Mouse (Mus musculus) myocyte (in vitro differentiated cells): ENCODE results near the gene Per1. TPM values are rescaled to one million over a fixed set of nuclear protein-coding genes. Genes with fewer than 3 reads are reported as not detected.

Source experiments
- H3K27me3 ChIP-seq: one replicate; pipeline ENCODE4 v1.6.1; 2011; ENCODE audit not compliant: control insufficient read depth, insufficient read depth, insufficient read length
- H3K36me3 ChIP-seq: one replicate; pipeline ENCODE4 v1.6.1; 2011; ENCODE audit not compliant: control insufficient read depth, insufficient read depth
- H3K4me2 ChIP-seq: one replicate; pipeline ENCODE4 v1.6.1; 2011; ENCODE audit warnings: low read depth, control low read depth
- H3K4me3 ChIP-seq: one replicate; pipeline ENCODE4 v1.5.1; 2011; ENCODE audit warnings: mild to moderate bottlenecking, control low read depth, moderate library complexity
- H3K79me2 ChIP-seq: one replicate; pipeline ENCODE4 v1.6.1; 2011; ENCODE audit not compliant: control insufficient read depth, insufficient read depth
- H3ac ChIP-seq: one replicate; pipeline ENCODE4 v1.6.1; 2011; ENCODE audit not compliant: control insufficient read depth, insufficient read length
- CEBPB ChIP-seq: IDR thresholded peaks from 2 replicates; pipeline ENCODE4 v1.6.1; 2011; ENCODE audit warnings: mild to moderate bottlenecking, moderate library complexity; ENCODE audit not compliant: poor library complexity, insufficient read depth, severe bottlenecking
- E2F4 ChIP-seq: IDR thresholded peaks from one replicate; pipeline ENCODE4 v1.6.1; 2011; ENCODE audit warnings: mild to moderate bottlenecking, control low read depth, moderate library complexity; ENCODE audit not compliant: insufficient read depth
- MAX ChIP-seq: IDR thresholded peaks from one replicate; pipeline ENCODE4 v1.6.1; 2011; ENCODE audit warnings: low read depth, mild to moderate bottlenecking, control low read depth
- MYOD1 ChIP-seq, 3 experiments: IDR thresholded peaks; one replicate each; pipeline ENCODE4 v1.6.1; 2011; ENCODE audit warnings: control low read depth in 2 of 3, low read depth in 2 of 3, mild to moderate bottlenecking in 2 of 3, moderate library complexity in 1 of 3; ENCODE audit not compliant: insufficient read length in 2 of 3, control insufficient read depth in 1 of 3
- MYOG ChIP-seq, 3 experiments: IDR thresholded peaks; one replicate each; pipeline ENCODE4 v1.6.1; 2011; ENCODE audit warnings: control low read depth in 2 of 3, low read depth in 2 of 3, mild to moderate bottlenecking in 2 of 3; ENCODE audit not compliant: insufficient read length in 2 of 3, control insufficient read depth in 1 of 3, insufficient read depth in 1 of 3
- POLR2A ChIP-seq: IDR thresholded peaks from one replicate; pipeline ENCODE4 v1.6.1; 2011; ENCODE audit warnings: low read depth, mild to moderate bottlenecking, control low read depth, moderate library complexity; ENCODE audit not compliant: insufficient read length
- POLR2AphosphoS2 ChIP-seq: IDR thresholded peaks from one replicate; pipeline ENCODE4 v1.6.1; 2011; ENCODE audit warnings: low read depth, control low read depth; ENCODE audit not compliant: insufficient read length
- REST ChIP-seq: IDR thresholded peaks from one replicate; pipeline ENCODE4 v1.6.1; 2011; ENCODE audit warnings: mild to moderate bottlenecking, control low read depth, moderate library complexity; ENCODE audit not compliant: insufficient read depth, insufficient read length
- SRF ChIP-seq: IDR thresholded peaks from one replicate; pipeline ENCODE4 v1.6.1; 2011; ENCODE audit warnings: low read depth; ENCODE audit not compliant: control insufficient read depth, insufficient read length
- TCF12 ChIP-seq: IDR thresholded peaks from one replicate; pipeline ENCODE4 v1.6.1; 2011; ENCODE audit warnings: mild to moderate bottlenecking, control low read depth; ENCODE audit not compliant: poor library complexity, insufficient read depth, severe bottlenecking
- TCF3 ChIP-seq: IDR thresholded peaks from one replicate; pipeline ENCODE4 v1.6.1; 2011; ENCODE audit warnings: low read depth, control low read depth; ENCODE audit not compliant: insufficient read length
- USF1 ChIP-seq: IDR thresholded peaks from one replicate; pipeline ENCODE4 v1.6.1; 2011; ENCODE audit warnings: low read depth, mild to moderate bottlenecking, control low read depth, moderate library complexity
- polyA plus RNA-seq: library from polyadenylated mRNA; unstranded; fragments of >200 nt; fragmentation: generic; extraction: Trizol; gene quantifications from one replicate; pipeline ENCODE4 v1.2.1, GENCODE M21; 2012; ENCODE audit warnings: missing spikeins

Per1 gene
- polyA plus RNA-seq, 1 experiment = 8.9 TPM

GRCm38 (mm10) chr11:69061255-69061912 lies 33.6 kb upstream of the Per1 start:
- peak overlapping the region; percentile 66 for H3K4me3 ChIP-seq
- H3K27me3 ChIP-seq = no peaks in the 10 kb centered on the region
- no peak overlapping the region for H3ac ChIP-seq
- H3K36me3 ChIP-seq = no peaks in the 10 kb centered on the region
- H3K79me2 ChIP-seq = peaks cover 23% of the 10 kb centered on the region
- H3K4me2 ChIP-seq = peak overlapping the region; percentile 97
- TF ChIP-seq MAX (no peak), MYOD1 (IDR thresholded peaks at IDR 0.05; ENCODE audit: control insufficient read depth in 1 of 3, insufficient read length in 2 of 3, low read depth in 2 of 3) (no peak), E2F4 (no peak), CEBPB (no peak), POLR2A (no peak), TCF3 (no peak), REST (no peak)

DNA sequence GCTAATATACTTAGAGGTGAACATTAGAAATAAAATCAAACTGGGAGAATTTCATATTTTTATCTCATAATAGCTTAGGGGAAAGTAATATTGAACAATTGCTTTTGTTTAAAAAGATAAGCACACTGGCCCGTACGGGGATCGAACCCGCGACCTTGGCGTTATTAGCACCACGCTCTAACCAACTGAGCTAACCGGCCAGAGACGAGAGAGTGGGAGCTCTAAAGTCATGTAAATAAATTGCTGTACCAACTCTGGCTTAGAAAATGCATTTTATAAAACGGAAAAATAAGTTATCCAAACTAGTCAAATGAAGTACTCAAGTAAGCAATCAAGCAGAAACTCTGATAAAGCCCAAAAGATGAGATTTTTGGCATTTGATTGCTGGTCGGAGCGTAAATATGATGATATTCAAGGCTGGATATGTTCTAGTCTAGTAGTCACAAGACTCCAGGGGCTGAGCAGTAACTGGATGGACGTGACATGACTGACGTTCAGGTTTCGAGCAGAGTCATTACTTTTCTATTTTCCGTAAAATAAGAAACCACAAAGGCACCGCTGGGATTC lies 32.7 kb upstream of the Per1 start:
- Histone ChIP-seq H3K4me3 (peak overlapping the region; percentile 66), H3ac (no peak overlapping the region), H3K27me3 (no peaks in the 10 kb centered on the region), H3K79me2 (peaks cover 23% of the 10 kb centered on the region), H3K36me3 (no peaks in the 10 kb centered on the region), H3K4me2 (peak overlapping the region; percentile 97)
- no peak for TF ChIP-seq TCF12
- TF ChIP-seq MYOD1 (IDR thresholded peaks at IDR 0.05; ENCODE audit: control insufficient read depth in 1 of 3, insufficient read length in 2 of 3, low read depth in 2 of 3) = no peak
- no peak for TF ChIP-seq SRF
- TF ChIP-seq POLR2A = no peak
- no peak for TF ChIP-seq USF1
- no peak for TF ChIP-seq E2F4
- no peak for TF ChIP-seq POLR2AphosphoS2
- TF ChIP-seq CEBPB = no peak
- TF ChIP-seq MYOG (IDR thresholded peaks at IDR 0.05; ENCODE audit: control insufficient read depth in 1 of 3, insufficient read depth in 1 of 3, insufficient read length in 2 of 3, low read depth in 2 of 3) = no peak
- TF ChIP-seq REST = no peak
- TF ChIP-seq TCF3 = no peak
- TF ChIP-seq MAX = no peak

DNA sequence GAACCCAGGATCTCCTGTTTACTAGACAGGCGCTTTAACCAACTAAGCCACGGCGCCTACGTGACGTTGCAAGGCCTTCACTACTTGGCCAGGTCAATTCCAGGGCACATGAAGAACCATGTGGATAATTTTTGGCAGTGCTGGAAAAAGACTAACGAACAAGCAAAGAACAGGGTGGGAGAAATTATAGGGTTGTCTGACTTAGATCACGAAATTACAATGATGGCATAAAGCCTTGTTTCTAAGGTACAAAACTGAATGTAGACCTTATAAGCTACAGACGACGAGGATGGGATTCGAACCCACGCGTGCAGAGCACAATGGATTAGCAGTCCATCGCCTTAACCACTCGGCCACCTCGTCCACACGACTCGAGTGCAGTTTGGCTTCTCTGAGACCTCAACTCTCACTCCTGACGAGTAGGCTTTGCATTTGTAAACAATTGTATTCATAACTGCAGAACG lies 32.2 kb upstream of the Per1 start:
- H3K4me3 ChIP-seq = peak overlapping the region; percentile 66
- peaks cover 19% of the 10 kb centered on the region for H3K79me2 ChIP-seq
- peak overlapping the region; percentile 88 for H3K4me2 ChIP-seq
- H3K36me3 ChIP-seq = no peaks in the 10 kb centered on the region
- no peaks in the 10 kb centered on the region for H3K27me3 ChIP-seq
- no peak for TF ChIP-seq POLR2AphosphoS2
- no peak for TF ChIP-seq TCF12
- no peak for TF ChIP-seq TCF3
- peak; percentile 58 for TF ChIP-seq SRF
- TF ChIP-seq USF1 = no peak
- TF ChIP-seq E2F4 = peak; percentile 29
- TF ChIP-seq REST = no peak
- no peak for TF ChIP-seq MYOD1 (IDR thresholded peaks at IDR 0.05; ENCODE audit: control insufficient read depth in 1 of 3, insufficient read length in 2 of 3, low read depth in 2 of 3)
- no peak for TF ChIP-seq MAX
- no peak; the same call in 1 of the 2 replicates for TF ChIP-seq CEBPB
- no peak for TF ChIP-seq POLR2A
- H3ac ChIP-seq = no peak overlapping the region

GRCm38 (mm10) chr11:69063413-69064201 lies 31.4 kb upstream of the Per1 start:
- no peaks in the 10 kb centered on the region for H3K36me3 ChIP-seq
- H3K27me3 ChIP-seq = no peaks in the 10 kb centered on the region
- peak overlapping the region; percentile 86 for H3K4me2 ChIP-seq
- TF ChIP-seq MAX = no peak
- TF ChIP-seq MYOD1 (IDR thresholded peaks at IDR 0.05; ENCODE audit: control insufficient read depth in 1 of 3, insufficient read length in 2 of 3, low read depth in 2 of 3) = no peak
- TF ChIP-seq REST = no peak
- no peak for TF ChIP-seq E2F4
- TF ChIP-seq MYOG (IDR thresholded peaks at IDR 0.05; ENCODE audit: control insufficient read depth in 1 of 3, insufficient read depth in 1 of 3, insufficient read length in 2 of 3, low read depth in 2 of 3) = no peak
- no peak for TF ChIP-seq POLR2A
- no peak for TF ChIP-seq POLR2AphosphoS2
- no peak for TF ChIP-seq TCF3
- TF ChIP-seq SRF = no peak
- no peak for TF ChIP-seq TCF12
- no peak for TF ChIP-seq CEBPB
- no peak for TF ChIP-seq USF1
- H3ac ChIP-seq = peak overlapping the region; percentile 18
- peaks cover 11% of the 10 kb centered on the region for H3K79me2 ChIP-seq
- peak overlapping the region; percentile 66 for H3K4me3 ChIP-seq
